Comparison of ENCODE assay signal across 12 mouse cellular contexts in the genomic region with DNA sequence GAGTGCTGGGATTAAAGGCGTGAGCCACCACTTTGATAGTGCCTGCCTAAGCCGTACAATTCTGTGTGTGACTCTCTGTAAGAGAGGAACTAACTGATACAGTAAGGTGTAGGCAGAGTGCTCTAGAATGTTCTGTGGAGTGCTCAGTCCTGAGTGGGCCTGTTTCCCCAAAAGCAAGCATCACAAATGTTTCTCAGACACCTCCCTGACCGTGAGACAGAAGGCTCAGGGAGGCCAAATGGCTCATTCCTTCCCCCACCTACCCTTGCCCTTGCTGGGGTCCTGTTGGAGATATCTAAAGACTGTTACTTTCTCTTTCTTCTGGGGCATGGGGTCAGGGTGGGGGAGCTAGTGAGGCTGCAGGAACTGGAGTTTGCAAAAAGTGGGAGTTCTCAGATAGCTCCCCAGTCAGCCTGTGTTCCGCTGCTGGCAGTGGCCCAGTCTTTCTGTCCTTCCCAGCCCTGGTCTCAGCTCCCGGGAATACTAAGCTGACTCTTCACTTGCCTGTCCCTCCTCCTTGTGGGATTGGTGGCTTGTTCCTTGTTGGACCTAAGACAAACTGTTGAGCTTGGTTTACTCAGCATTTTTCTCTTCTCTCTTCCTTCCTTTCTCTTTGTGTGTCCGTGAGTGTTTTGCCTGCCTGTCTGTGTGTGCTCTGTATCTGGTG. TPM values are rescaled to one million over a fixed set of nuclear protein-coding genes. Genes with fewer than 3 reads are reported as not detected.
A peak's percentile ranks its signal among the peaks of the same experiment; 100 is the strongest.
DNase-seq lines count a peak whose midpoint lies in the region; ATAC-seq and TF ChIP-seq lines count a peak whose summit lies in the region.
"Had no signal": no experiment of that assay in that cellular context is flagged by ENCODE, and none has a peak within 500 bp of the region (broad histone marks: within the 10 kb centered on the region; RNA-seq: fewer than 3 reads in every experiment).

No protein-coding gene starts in this region.

- no peak overlapping the region for H3K4me3 ChIP-seq in forebrain, embryonic 11.5 days (ENCODE audit: low read depth, low read length)
- no peak overlapping the region for H3K4me3 ChIP-seq in forebrain, embryonic 16.5 days (replicated peaks; ENCODE audit: low read length)
- no peak overlapping the region for H3K4me3 ChIP-seq in midbrain, postnatal 0 days (ENCODE audit: low read depth, low read length)
- H3K4me3 ChIP-seq in midbrain, embryonic 14.5 days (replicated peaks; ENCODE audit: low read depth, low read length) = no peak overlapping the region
- no peak overlapping the region for H3K4me3 ChIP-seq in stomach, embryonic 15.5 days (replicated peaks)
- H3K4me3 ChIP-seq: hindbrain, embryonic 15.5 days; limb, embryonic 15.5 days; myocyte had no signal

- H3K27me3 ChIP-seq in forebrain, embryonic 11.5 days (ENCODE audit: control insufficient read depth, insufficient read depth, low read length) = no peaks in the 10 kb centered on the region
- H3K27me3 ChIP-seq in forebrain, embryonic 16.5 days (replicated peaks; ENCODE audit: control insufficient read depth, insufficient read depth, low read length) = no peaks in the 10 kb centered on the region
- H3K27me3 ChIP-seq in midbrain, postnatal 0 days (ENCODE audit: insufficient read depth, low read length) = no peaks in the 10 kb centered on the region
- H3K27me3 ChIP-seq in midbrain, embryonic 14.5 days (ENCODE audit: control insufficient read depth, insufficient read depth, low read length) = no peaks in the 10 kb centered on the region
- no peaks in the 10 kb centered on the region for H3K27me3 ChIP-seq in stomach, embryonic 15.5 days (replicated peaks)
- H3K27me3 ChIP-seq: hindbrain, embryonic 15.5 days; limb, embryonic 15.5 days had no signal

- no peaks in the 10 kb centered on the region for H3K36me3 ChIP-seq in forebrain, embryonic 11.5 days (ENCODE audit: control insufficient read depth, insufficient read depth, low read length)
- no peaks in the 10 kb centered on the region for H3K36me3 ChIP-seq in forebrain, embryonic 16.5 days (ENCODE audit: control insufficient read depth, insufficient read depth)
- H3K36me3 ChIP-seq in midbrain, postnatal 0 days (ENCODE audit: insufficient read depth, low read length) = no peaks in the 10 kb centered on the region
- 0 out of 2 replicates have a peak, but pooled peaks cover 4% of the 10 kb centered on the region for H3K36me3 ChIP-seq in midbrain, embryonic 14.5 days (ENCODE audit: control insufficient read depth, insufficient read depth, low read length)
- H3K36me3 ChIP-seq in stomach, embryonic 15.5 days = no peaks in the 10 kb centered on the region
- H3K36me3 ChIP-seq: hindbrain, embryonic 15.5 days; limb, embryonic 15.5 days had no signal

- WGBS in forebrain, embryonic 11.5 days = 94% methylated on average over 6 of the region's 6 CpGs
- 84% methylated on average over 6 of the region's 6 CpGs for WGBS in forebrain, embryonic 16.5 days
- 86% methylated on average over 6 of the region's 6 CpGs for WGBS in midbrain, postnatal 0 days
- WGBS in midbrain, embryonic 14.5 days = 92% methylated on average over 6 of the region's 6 CpGs
- WGBS in stomach, embryonic 15.5 days = 54% methylated on average over 6 of the region's 6 CpGs

- no peaks in the 10 kb centered on the region for H3K4me1 ChIP-seq in forebrain, embryonic 11.5 days (replicated peaks; ENCODE audit: control insufficient read depth, insufficient read depth, low read length)
- no peaks in the 10 kb centered on the region for H3K4me1 ChIP-seq in forebrain, embryonic 16.5 days (replicated peaks; ENCODE audit: control insufficient read depth, insufficient read depth, low read length)
- no peaks in the 10 kb centered on the region for H3K4me1 ChIP-seq in midbrain, postnatal 0 days (ENCODE audit: insufficient read depth, low read length)
- H3K4me1 ChIP-seq in midbrain, embryonic 14.5 days (ENCODE audit: control insufficient read depth, insufficient read depth, low read length) = no peaks in the 10 kb centered on the region
- peaks cover 12% of the 10 kb centered on the region for H3K4me1 ChIP-seq in stomach, embryonic 15.5 days

- no peak for TF ChIP-seq CTCF in midbrain, postnatal 0 days (IDR thresholded peaks at IDR 0.05)

- no peak overlapping the region for H3K4me2 ChIP-seq in forebrain, embryonic 11.5 days (ENCODE audit: low read depth, low read length, severe bottlenecking)
- no peak overlapping the region for H3K4me2 ChIP-seq in forebrain, embryonic 16.5 days (ENCODE audit: low read length)
- H3K4me2 ChIP-seq in midbrain, postnatal 0 days (ENCODE audit: low read depth, low read length, poor library complexity, severe bottlenecking) = no peak overlapping the region
- no peak overlapping the region for H3K4me2 ChIP-seq in midbrain, embryonic 14.5 days (ENCODE audit: low read length)
- H3K4me2 ChIP-seq in stomach, embryonic 15.5 days = no peak overlapping the region
- H3K4me2 ChIP-seq: hindbrain, embryonic 15.5 days; limb, embryonic 15.5 days had no signal

- no peak overlapping the region for H3K27ac ChIP-seq in forebrain, embryonic 11.5 days (ENCODE audit: low read depth, low read length)
- no peak overlapping the region for H3K27ac ChIP-seq in forebrain, embryonic 16.5 days (ENCODE audit: low read length)
- H3K27ac ChIP-seq in midbrain, postnatal 0 days (ENCODE audit: low read depth, low read length) = 0 out of 2 replicates have a peak overlapping the region, but pooled peaks have one; percentile 26
- H3K27ac ChIP-seq in midbrain, embryonic 14.5 days (replicated peaks; ENCODE audit: low read depth, low read length) = no peak overlapping the region
- peak overlapping the region; percentile 40; the same call in 1 of the 2 replicates for H3K27ac ChIP-seq in stomach, embryonic 15.5 days
- H3K27ac ChIP-seq: hindbrain, embryonic 15.5 days had no signal

- no peak overlapping the region for H3K9ac ChIP-seq in forebrain, embryonic 11.5 days (ENCODE audit: low read length)
- no peak overlapping the region for H3K9ac ChIP-seq in forebrain, embryonic 16.5 days (replicated peaks; ENCODE audit: low read depth, low read length)
- H3K9ac ChIP-seq in midbrain, postnatal 0 days (replicated peaks; ENCODE audit: low read length, poor library complexity, severe bottlenecking) = no peak overlapping the region
- H3K9ac ChIP-seq in midbrain, embryonic 14.5 days (replicated peaks; ENCODE audit: low read length) = no peak overlapping the region
- no peak overlapping the region for H3K9ac ChIP-seq in stomach, embryonic 15.5 days
- H3K9ac ChIP-seq: hindbrain, embryonic 15.5 days; limb, embryonic 15.5 days had no signal

- ATAC-seq in forebrain, embryonic 11.5 days (replicated peaks; ENCODE audit: low FRiP score) = no peak
- no peak for ATAC-seq in forebrain, embryonic 16.5 days
- no peak for ATAC-seq in midbrain, postnatal 0 days (ENCODE audit: low FRiP score)
- ATAC-seq in midbrain, embryonic 14.5 days (ENCODE audit: low FRiP score, low TSS enrichment) = no peak
- no peak for ATAC-seq in stomach, embryonic 15.5 days (ENCODE audit: insufficient read depth, low FRiP score, low read depth)

- DNase-seq in forebrain, embryonic 11.5 days (ENCODE audit: low spot score) = peak; percentile 20
- no peak for DNase-seq in midbrain, postnatal 0 days (ENCODE audit: low spot score)
- DNase-seq in midbrain, embryonic 14.5 days = no peak
- peak; percentile 47 for DNase-seq in kidney, adult 18-20 months
- no peak for DNase-seq in left cerebral cortex, postnatal 36 days (ENCODE audit: low spot score in 2 of 2)
- DNase-seq in layer of hippocampus, postnatal 36 days = no peak
- DNase-seq: cerebellum, adult 8-10 months had no signal

- intact Hi-C loops in left cerebral cortex, postnatal 36 days (cut with DNase I) = no loop called here

- no peaks in the 10 kb centered on the region for H3K9me3 ChIP-seq in forebrain, embryonic 11.5 days (ENCODE audit: control insufficient read depth, low read length)
- peaks cover 3% of the 10 kb centered on the region; the same call in 1 of the 2 replicates for H3K9me3 ChIP-seq in forebrain, embryonic 16.5 days (ENCODE audit: control insufficient read depth, low read length)
- H3K9me3 ChIP-seq in midbrain, postnatal 0 days (ENCODE audit: low read length) = no peaks in the 10 kb centered on the region
- no peaks in the 10 kb centered on the region for H3K9me3 ChIP-seq in midbrain, embryonic 14.5 days (ENCODE audit: control insufficient read depth, low read length)
- H3K9me3 ChIP-seq in stomach, embryonic 15.5 days = no peaks in the 10 kb centered on the region
- H3K9me3 ChIP-seq: hindbrain, embryonic 15.5 days; limb, embryonic 15.5 days had no signal

RNA-seq across cellular contexts. Expression of a gene that starts 55.8 kb away (rescaled TPM):
- polyA plus RNA-seq in forebrain, embryonic 11.5 days (2014; fragmentation: Nextera tagmentation; extraction: Ambion mirVana) = 27.7 and 33.5 TPM in 2 replicates
- polyA plus RNA-seq in forebrain, embryonic 16.5 days (2015; fragmentation: Nextera tagmentation; extraction: Ambion mirVana) = 15.2 and 18.4 TPM in 2 replicates
- 32.4 and 36.6 TPM in 2 replicates for total RNA-seq in midbrain, postnatal 0 days (2014; rRNA removed)
- 18.2 and 20.1 TPM in 2 replicates for polyA plus RNA-seq in midbrain, postnatal 0 days (2015; fragmentation: Nextera tagmentation; extraction: Ambion mirVana)
- 29.5 and 39.8 TPM in 2 replicates for polyA plus RNA-seq in midbrain, embryonic 14.5 days (2014; fragmentation: Nextera tagmentation; extraction: Ambion mirVana)
- 17.0 and 21.2 TPM in 2 replicates for polyA plus RNA-seq in stomach, embryonic 15.5 days (2015; fragmentation: Nextera tagmentation; extraction: Ambion mirVana)
- total RNA-seq in left cerebral cortex, postnatal 36 days (2021) = 1 to 10 TPM; 4.6 to 7.0 TPM
- total RNA-seq in layer of hippocampus, postnatal 36 days (2021) = 1 to 10 TPM; 2.7 to 2.9 TPM
- polyA plus RNA-seq: myocyte had no signal

Comparison
In these comparisons a context has a peak if more than half of its experiments do, and no peak if none do; other contexts are left out.
1. H3K27ac ChIP-seq: peak in midbrain, postnatal 0 days (single experiment) and stomach, embryonic 15.5 days (single experiment); none in forebrain, embryonic 11.5 days (single experiment), forebrain, embryonic 16.5 days (single experiment) and midbrain, embryonic 14.5 days (single experiment).
2. DNase-seq: peak in forebrain, embryonic 11.5 days (single experiment) and kidney, adult 18-20 months (single experiment); none in midbrain, postnatal 0 days (single experiment), midbrain, embryonic 14.5 days (single experiment), left cerebral cortex, postnatal 36 days (0 of 2) and layer of hippocampus, postnatal 36 days (0 of 2).